16 mouse cellular contexts compared by ENCODE assay signal in the genomic region with DNA sequence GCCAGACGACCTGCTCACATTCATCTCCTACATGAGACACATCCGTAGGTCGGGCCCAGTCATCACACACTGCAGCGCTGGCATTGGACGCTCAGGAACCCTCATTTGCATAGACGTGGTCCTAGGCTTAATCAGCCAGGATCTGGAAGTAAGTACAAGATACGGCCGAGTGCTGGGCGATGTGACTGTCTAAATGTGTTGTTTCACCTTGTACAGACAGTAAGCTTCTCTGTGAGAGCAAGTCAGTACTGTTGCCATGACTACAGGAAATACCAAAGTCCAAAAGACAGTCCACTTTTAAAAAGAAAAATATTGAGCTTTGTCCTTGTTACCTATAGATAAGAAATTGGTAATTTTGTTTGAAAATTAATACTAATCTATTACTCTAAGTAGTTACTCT. TPM values are rescaled to one million over a fixed set of nuclear protein-coding genes. Genes with fewer than 3 reads are reported as not detected.
"Had no signal": no experiment of that assay in that cellular context is flagged by ENCODE, and none has a peak within 500 bp of the region (broad histone marks: within the 10 kb centered on the region; RNA-seq: fewer than 3 reads in every experiment).

No protein-coding gene starts in this region.

- H3K4me1 ChIP-seq: liver, embryonic 15.5 days had no signal

- H3K27ac ChIP-seq: layer of hippocampus, adult 2 months; limb, embryonic 10.5 days; liver, embryonic 15.5 days; stomach, embryonic 15.5 days had no signal

- H3K4me3 ChIP-seq: layer of hippocampus, adult 2 months; limb, embryonic 10.5 days; liver, embryonic 15.5 days; stomach, embryonic 15.5 days had no signal

- H3K36me3 ChIP-seq: liver, embryonic 15.5 days had no signal

- H3K27me3 ChIP-seq: liver, embryonic 15.5 days; stomach, embryonic 15.5 days had no signal

- H3K4me2 ChIP-seq: liver, embryonic 15.5 days; stomach, embryonic 15.5 days had no signal

- H3K9me3 ChIP-seq: limb, embryonic 10.5 days; liver, embryonic 15.5 days; stomach, embryonic 15.5 days had no signal

- H3K9ac ChIP-seq: liver, embryonic 15.5 days; stomach, embryonic 15.5 days had no signal

- ATAC-seq: lung, postnatal 0 days had no signal

- DNase-seq: kidney, adult 11 months; kidney, postnatal 10 days; kidney, postnatal 4 days; lung, adult 2 months; lung, postnatal 36 days; right cerebral cortex, postnatal 14 days; thymus, adult 2 months; thymus, postnatal 25 days had no signal

RNA-seq across cellular contexts. Expression of a gene that starts 35.6 kb away (rescaled TPM):
- total RNA-seq: left cerebral cortex, adult 18-20 months; megakaryocyte progenitor cell, adult 5-6 weeks had no signal
- polyA plus RNA-seq: kidney, embryonic 14.5 days; limb, embryonic 10.5 days; liver, embryonic 15.5 days had no signal
